Mouse (Mus musculus) E14TG2a.4 (cell line): Measurements from ENCODE around the gene Nup133.

Source experiments
- H3K27me3 ChIP-seq: 2 replicates; pipeline ENCODE4 v1.6.1; 2014; ENCODE audit warnings: low read length, control low read depth; ENCODE audit not compliant: insufficient read depth
- H3K36me3 ChIP-seq: 2 replicates; pipeline ENCODE4 v1.6.1; 2014; ENCODE audit warnings: low read length, control low read depth; ENCODE audit not compliant: insufficient read depth
- H3K4me1 ChIP-seq: replicated peaks from 2 replicates; pipeline ENCODE4 v1.6.1; 2014; ENCODE audit warnings: low read depth, low read length, control low read depth
- H3K4me3 ChIP-seq: replicated peaks from 2 replicates; pipeline ENCODE4 v1.5.1; 2014; ENCODE audit warnings: mild to moderate bottlenecking, low read length
- H3K9me3 ChIP-seq: 2 replicates; pipeline ENCODE4 v1.6.1; 2014; ENCODE audit warnings: low read length, control low read depth
- CTCF ChIP-seq: conservative IDR thresholded peaks from 2 replicates; pipeline ENCODE4 v1.5.1; 2014; ENCODE audit warnings: low read length
- NANOG ChIP-seq: IDR thresholded peaks from 2 replicates; pipeline ENCODE4 v1.6.1; 2014; ENCODE audit warnings: borderline replicate concordance, low read length, mixed read lengths
- POU5F1 ChIP-seq: IDR thresholded peaks from 2 replicates; pipeline ENCODE4 v1.6.1; 2014; ENCODE audit warnings: low read length, borderline replicate concordance

Gene Nup133

GRCm38 (mm10) chr8:123858941-123859647 is 90.0 kb downstream of the Nup133 start:
- peaks cover 37% of the 10 kb centered on the region for H3K27me3 ChIP-seq

GRCm38 (mm10) chr8:123858574-123858940 is 90.5 kb downstream of the Nup133 start:
- no peak for TF ChIP-seq CTCF
- TF ChIP-seq NANOG, result no peak
- no peak for TF ChIP-seq POU5F1
- Histone ChIP-seq H3K9me3 (0 out of 2 replicates have a peak, but pooled peaks cover 3% of the 10 kb centered on the region), H3K27me3 (peaks cover 33% of the 10 kb centered on the region), H3K4me1 (peaks cover 33% of the 10 kb centered on the region), H3K4me3 (peak overlapping the region; percentile 98), H3K36me3 (no peaks in the 10 kb centered on the region)

More at GRCm38 (mm10) chr8:123858941-123859647, 90.0 kb downstream of the Nup133 start:
- peak overlapping the region; percentile 98 for H3K4me3 ChIP-seq
- H3K36me3 ChIP-seq, result no peaks in the 10 kb centered on the region
- TF ChIP-seq CTCF (no peak), POU5F1 (no peak), NANOG (no peak)
- peaks cover 33% of the 10 kb centered on the region for H3K4me1 ChIP-seq
- H3K9me3 ChIP-seq, result 0 out of 2 replicates have a peak, but pooled peaks cover 3% of the 10 kb centered on the region

- H3K36me3 ChIP-seq, result no peaks in the 10 kb centered on the region
- TF ChIP-seq NANOG, result no peak
- no peak for TF ChIP-seq POU5F1
- TF ChIP-seq CTCF, result no peak
These were observed 91.7 kb downstream of the Nup133 start for GRCm38 (mm10) chr8:123857361-123857760.

GRCm38 (mm10) chr8:123854733-123855475 is 94.2 kb downstream of the Nup133 start:
- H3K4me1 ChIP-seq, result peaks cover 55% of the 10 kb centered on the region
- H3K9me3 ChIP-seq, result 0 out of 2 replicates have a peak, but pooled peaks cover 3% of the 10 kb centered on the region
- no peak for TF ChIP-seq POU5F1
- no peak for TF ChIP-seq NANOG
- no peak for TF ChIP-seq CTCF
- peaks cover 7% of the 10 kb centered on the region for H3K36me3 ChIP-seq
- no peak overlapping the region for H3K4me3 ChIP-seq
- H3K27me3 ChIP-seq, result peaks cover 4% of the 10 kb centered on the region

More at GRCm38 (mm10) chr8:123857361-123857760, 91.7 kb downstream of the Nup133 start:
- Histone ChIP-seq H3K9me3 (0 out of 2 replicates have a peak, but pooled peaks cover 3% of the 10 kb centered on the region), H3K4me1 (peaks cover 38% of the 10 kb centered on the region), H3K27me3 (peaks cover 24% of the 10 kb centered on the region), H3K4me3 (no peak overlapping the region)

GRCm38 (mm10) chr8:123854252-123854651 is 94.8 kb downstream of the Nup133 start:
- no peak for TF ChIP-seq NANOG
- no peak for TF ChIP-seq POU5F1
- Histone ChIP-seq H3K9me3 (0 out of 2 replicates have a peak, but pooled peaks cover 3% of the 10 kb centered on the region), H3K4me1 (peaks cover 57% of the 10 kb centered on the region), H3K36me3 (peaks cover 7% of the 10 kb centered on the region), H3K27me3 (peaks cover 4% of the 10 kb centered on the region; the same call in 1 of the 2 replicates), H3K4me3 (no peak overlapping the region)

- Histone ChIP-seq H3K4me3 (no peak overlapping the region), H3K36me3 (peaks cover 7% of the 10 kb centered on the region), H3K9me3 (0 out of 2 replicates have a peak, but pooled peaks cover 3% of the 10 kb centered on the region)
These were observed 97.5 kb downstream of the Nup133 start for GRCm38 (mm10) chr8:123851590-123851989.

GRCm38 (mm10) chr8:123849352-123849751 is 99.7 kb downstream of the Nup133 start:
- peaks cover 16% of the 10 kb centered on the region for H3K36me3 ChIP-seq
- H3K27me3 ChIP-seq, result no peaks in the 10 kb centered on the region
- H3K9me3 ChIP-seq, result no peaks in the 10 kb centered on the region
- TF ChIP-seq NANOG, result no peak
- TF ChIP-seq POU5F1, result no peak
- no peak for TF ChIP-seq CTCF
- H3K4me1 ChIP-seq, result peaks cover 58% of the 10 kb centered on the region
- H3K4me3 ChIP-seq, result peak overlapping the region; percentile 90

More at GRCm38 (mm10) chr8:123851590-123851989, 97.5 kb downstream of the Nup133 start:
- H3K4me1 ChIP-seq, result peaks cover 67% of the 10 kb centered on the region
- H3K27me3 ChIP-seq, result no peaks in the 10 kb centered on the region
- TF ChIP-seq CTCF, result no peak
- no peak for TF ChIP-seq NANOG
- TF ChIP-seq POU5F1, result no peak

- no peak for TF ChIP-seq CTCF
- TF ChIP-seq POU5F1, result no peak
- no peak for TF ChIP-seq NANOG
- no peaks in the 10 kb centered on the region for H3K27me3 ChIP-seq
These were observed 101.5 kb downstream of the Nup133 start for GRCm38 (mm10) chr8:123847546-123847945.

More at GRCm38 (mm10) chr8:123847546-123847945, 101.5 kb downstream of the Nup133 start:
- Histone ChIP-seq H3K4me1 (peaks cover 57% of the 10 kb centered on the region), H3K4me3 (no peak overlapping the region), H3K36me3 (peaks cover 19% of the 10 kb centered on the region), H3K9me3 (no peaks in the 10 kb centered on the region)
